Mouse (Mus musculus) stomach, embryonic 16.5 days (tissue): ENCODE measurements around the gene Ltb. TPM values are rescaled to one million over a fixed set of nuclear protein-coding genes. Genes with fewer than 3 reads are reported as not detected.

Source experiments
- ATAC-seq: fragments of 200-750 bp; cut with Nextera tagmentation; 2 replicates; pipeline ENCODE4 v1.8.0; 2017; ENCODE audit warnings: moderate number of reproducible peaks, moderate TSS enrichment; ENCODE audit not compliant: insufficient read depth, low FRiP score
- H3K27ac ChIP-seq: fragments of 300-500 bp; sonication (generic); 2 replicates; pipeline ENCODE4 v1.5.1; 2014; ENCODE audit warnings: low read length
- H3K27me3 ChIP-seq: fragments of 300-500 bp; sonication (generic); 2 replicates; pipeline ENCODE4 v1.6.1; 2014; ENCODE audit warnings: low read length, control low read depth, mixed read lengths; ENCODE audit not compliant: control insufficient read depth, insufficient read depth
- H3K36me3 ChIP-seq: fragments of 300-500 bp; sonication (generic); 2 replicates; pipeline ENCODE4 v1.6.1; 2014; ENCODE audit warnings: low read length; ENCODE audit not compliant: control insufficient read depth, insufficient read depth
- H3K4me1 ChIP-seq: fragments of 300-500 bp; sonication (generic); 2 replicates; pipeline ENCODE4 v1.6.1; 2014; ENCODE audit warnings: low read length, control low read depth, mixed read lengths; ENCODE audit not compliant: control insufficient read depth, insufficient read depth
- H3K4me2 ChIP-seq: fragments of 300-500 bp; sonication (generic); 2 replicates; pipeline ENCODE4 v1.6.1; 2014; ENCODE audit warnings: low read depth, low read length, mixed read lengths
- H3K4me3 ChIP-seq: fragments of 300-500 bp; sonication (generic); replicated peaks from 2 replicates; pipeline ENCODE4 v1.5.1; 2014; ENCODE audit warnings: mild to moderate bottlenecking, low read length
- H3K9ac ChIP-seq: fragments of 300-500 bp; sonication (generic); 2 replicates; pipeline ENCODE4 v1.6.1; 2014; ENCODE audit warnings: low read length
- H3K9me3 ChIP-seq: fragments of 300-500 bp; sonication (generic); replicated peaks from 2 replicates; pipeline ENCODE4 v1.6.1; 2016; ENCODE audit warnings: low read length, control low read depth; ENCODE audit not compliant: control insufficient read depth
- WGBS: fragments of 180-500 bp; shearing (Covaris S2); extraction: QIAGEN DNeasy Blood & Tissue Kit; methylation state at CpG from one replicate; pipeline ENCODE4 v1.1.7; 2014; 5-methylcytosine and 5-hydroxymethylcytosine counted together
- polyA plus RNA-seq: library from polyadenylated mRNA; unstranded; fragments of >200 nt; fragmentation: Nextera tagmentation; extraction: Ambion mirVana; gene quantifications from 2 replicates; pipeline ENCODE4 v1.2.1, GENCODE M21; 2015

Gene Ltb
- polyA plus RNA-seq, 1 experiment from 2014 or later = 2.0 TPM

GRCm38 (mm10) chr17:35235614-35236389 is 41.6 kb downstream of the Ltb start, which contains the start of gene Nfkbil1:
TSS of gene Nfkbil1 (minus strand) at chr17:35235792.
- Histone ChIP-seq H3K4me1 (peaks cover 37% of the 10 kb centered on the region), H3K4me2 (peak within 1 kb of the TSS; percentile 65), H3K9me3 (no peaks in the 10 kb centered on the region), H3K36me3 (no peaks in the 10 kb centered on the region), H3K27me3 (no peaks in the 10 kb centered on the region), H3K27ac (peak within 1 kb of the TSS; percentile 98), H3K9ac (peak within 1 kb of the TSS; percentile 91), H3K4me3 (peak within 1 kb of the TSS; percentile 65)
- peak; percentile 89 for ATAC-seq
- 0% methylated on average over 35 of the region's 35 CpGs for WGBS

GRCm38 (mm10) chr17:35236390-35236746 is 42.1 kb downstream of the Ltb start:
- Histone ChIP-seq H3K4me2 (peak overlapping the region; percentile 65), H3K4me1 (peaks cover 39% of the 10 kb centered on the region), H3K9ac (peak overlapping the region; percentile 91), H3K9me3 (no peaks in the 10 kb centered on the region), H3K27ac (peak overlapping the region; percentile 98), H3K36me3 (no peaks in the 10 kb centered on the region), H3K4me3 (peak overlapping the region; percentile 65), H3K27me3 (no peaks in the 10 kb centered on the region)
- peak; percentile 61 for ATAC-seq
- 1% methylated on average over 18 of the region's 18 CpGs for WGBS

- Histone ChIP-seq H3K4me1 (peaks cover 39% of the 10 kb centered on the region), H3K36me3 (no peaks in the 10 kb centered on the region), H3K9ac (no peak overlapping the region), H3K4me3 (no peak overlapping the region), H3K4me2 (no peak overlapping the region), H3K9me3 (no peaks in the 10 kb centered on the region), H3K27me3 (no peaks in the 10 kb centered on the region), H3K27ac (no peak overlapping the region)
- no peak for ATAC-seq
- 77% methylated on average over 9 of the region's 9 CpGs for WGBS
Measured at GRCm38 (mm10) chr17:35236996-35237395, 42.8 kb downstream of the Ltb start.

GRCm38 (mm10) chr17:35237504-35237903 is 43.3 kb downstream of the Ltb start:
- Histone ChIP-seq H3K4me3 (no peak overlapping the region), H3K9me3 (no peaks in the 10 kb centered on the region), H3K4me2 (no peak overlapping the region), H3K4me1 (peaks cover 34% of the 10 kb centered on the region), H3K27ac (no peak overlapping the region), H3K9ac (no peak overlapping the region), H3K27me3 (no peaks in the 10 kb centered on the region), H3K36me3 (no peaks in the 10 kb centered on the region)
- no peak for ATAC-seq
- WGBS = 87% methylated on average over 12 of the region's 12 CpGs

DNA sequence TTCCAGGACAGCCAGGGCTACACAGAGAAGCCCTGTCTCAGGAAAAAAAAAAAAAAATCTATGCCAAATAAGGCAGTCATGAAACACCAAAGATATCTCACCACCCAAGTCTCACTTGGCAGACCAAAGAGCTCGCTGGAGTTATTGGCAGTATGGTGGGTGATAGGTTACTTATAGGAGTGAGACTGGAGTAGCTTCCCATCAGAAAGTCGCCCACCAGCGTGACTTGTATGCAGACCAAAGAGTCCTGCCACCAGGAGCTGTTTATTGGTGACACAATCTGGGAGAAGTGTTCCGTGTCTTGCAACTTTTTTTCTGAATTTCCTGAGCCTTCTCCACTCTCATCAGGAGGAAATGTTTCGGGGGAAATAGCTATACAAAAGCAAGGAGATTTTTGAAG is 45.5 kb downstream of the Ltb start:
- Histone ChIP-seq H3K4me1 (peaks cover 28% of the 10 kb centered on the region), H3K9ac (no peak overlapping the region), H3K4me3 (no peak overlapping the region), H3K9me3 (no peaks in the 10 kb centered on the region), H3K36me3 (peaks cover 4% of the 10 kb centered on the region), H3K27me3 (no peaks in the 10 kb centered on the region), H3K4me2 (no peak overlapping the region), H3K27ac (no peak overlapping the region)
- WGBS = 77% methylated on average over 5 of the region's 5 CpGs
- ATAC-seq = no peak

DNA sequence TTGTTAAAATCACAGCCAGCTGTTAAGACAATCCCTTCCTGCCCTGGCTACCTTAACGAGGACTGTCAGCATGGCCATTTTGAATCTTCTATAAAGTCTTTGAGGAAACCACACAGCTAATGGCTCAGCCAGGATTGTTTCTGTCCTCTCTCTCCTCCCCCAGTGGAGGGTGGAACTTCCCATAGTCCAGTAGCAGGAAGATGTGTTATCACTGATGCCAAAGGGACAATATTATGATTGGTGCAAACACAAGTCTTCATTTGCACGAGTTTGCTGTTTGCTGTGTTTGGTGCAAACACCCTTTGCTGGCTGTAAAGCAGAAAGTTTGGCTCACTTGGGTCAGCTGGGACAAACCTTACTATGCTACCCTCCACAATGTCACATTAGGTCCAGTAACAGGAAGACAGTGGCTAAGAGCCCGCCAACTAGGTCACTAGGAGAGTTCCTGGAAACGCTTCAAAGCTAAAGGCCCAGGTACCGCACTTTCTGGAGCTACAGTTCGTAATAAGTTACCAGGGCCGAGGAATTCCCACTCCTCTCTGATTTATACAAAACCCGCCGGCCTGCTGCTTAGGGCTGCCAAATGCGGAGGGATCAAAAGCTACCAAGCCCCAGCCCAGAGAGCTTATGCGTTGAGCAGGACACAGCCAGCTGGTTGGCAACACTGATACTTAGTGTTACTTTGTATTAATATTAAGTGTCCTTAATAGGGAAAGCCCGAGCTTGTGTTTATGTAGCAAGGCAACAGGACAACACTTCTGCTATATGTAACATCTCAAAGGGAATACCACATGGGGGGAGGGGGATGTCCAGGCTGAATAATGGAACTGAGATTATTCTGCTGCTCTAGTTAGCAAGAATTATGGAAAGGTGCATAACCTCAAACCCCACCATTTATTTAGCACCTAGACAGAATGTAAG is 46.4 kb downstream of the Ltb start:
- 24% methylated on average over 12 of the region's 12 CpGs for WGBS
- Histone ChIP-seq H3K4me3 (peak overlapping the region; percentile 77), H3K9ac (peak overlapping the region; percentile 95), H3K4me2 (peak overlapping the region; percentile 68), H3K27me3 (no peaks in the 10 kb centered on the region), H3K36me3 (peaks cover 4% of the 10 kb centered on the region), H3K27ac (peak overlapping the region; percentile 99), H3K9me3 (no peaks in the 10 kb centered on the region), H3K4me1 (peaks cover 37% of the 10 kb centered on the region)
- ATAC-seq = no peak

GRCm38 (mm10) chr17:35241305-35242014 is 47.2 kb downstream of the Ltb start, which contains the start of gene Ddx39b:
TSS of gene Ddx39b (plus strand) at chr17:35241746.
- H3K36me3 ChIP-seq = peaks cover 12% of the 10 kb centered on the region
- H3K4me3 ChIP-seq = peak within 1 kb of the TSS; percentile 77
- peaks cover 38% of the 10 kb centered on the region for H3K4me1 ChIP-seq
- no peaks in the 10 kb centered on the region for H3K9me3 ChIP-seq
- ATAC-seq = peak; percentile 91
- H3K4me2 ChIP-seq = peak within 1 kb of the TSS; percentile 76
- no peaks in the 10 kb centered on the region for H3K27me3 ChIP-seq
- H3K9ac ChIP-seq = peak within 1 kb of the TSS; percentile 95
- under 1% methylated on average over 68 of the region's 69 CpGs for WGBS
- H3K27ac ChIP-seq = peak within 1 kb of the TSS; percentile 99

DNA sequence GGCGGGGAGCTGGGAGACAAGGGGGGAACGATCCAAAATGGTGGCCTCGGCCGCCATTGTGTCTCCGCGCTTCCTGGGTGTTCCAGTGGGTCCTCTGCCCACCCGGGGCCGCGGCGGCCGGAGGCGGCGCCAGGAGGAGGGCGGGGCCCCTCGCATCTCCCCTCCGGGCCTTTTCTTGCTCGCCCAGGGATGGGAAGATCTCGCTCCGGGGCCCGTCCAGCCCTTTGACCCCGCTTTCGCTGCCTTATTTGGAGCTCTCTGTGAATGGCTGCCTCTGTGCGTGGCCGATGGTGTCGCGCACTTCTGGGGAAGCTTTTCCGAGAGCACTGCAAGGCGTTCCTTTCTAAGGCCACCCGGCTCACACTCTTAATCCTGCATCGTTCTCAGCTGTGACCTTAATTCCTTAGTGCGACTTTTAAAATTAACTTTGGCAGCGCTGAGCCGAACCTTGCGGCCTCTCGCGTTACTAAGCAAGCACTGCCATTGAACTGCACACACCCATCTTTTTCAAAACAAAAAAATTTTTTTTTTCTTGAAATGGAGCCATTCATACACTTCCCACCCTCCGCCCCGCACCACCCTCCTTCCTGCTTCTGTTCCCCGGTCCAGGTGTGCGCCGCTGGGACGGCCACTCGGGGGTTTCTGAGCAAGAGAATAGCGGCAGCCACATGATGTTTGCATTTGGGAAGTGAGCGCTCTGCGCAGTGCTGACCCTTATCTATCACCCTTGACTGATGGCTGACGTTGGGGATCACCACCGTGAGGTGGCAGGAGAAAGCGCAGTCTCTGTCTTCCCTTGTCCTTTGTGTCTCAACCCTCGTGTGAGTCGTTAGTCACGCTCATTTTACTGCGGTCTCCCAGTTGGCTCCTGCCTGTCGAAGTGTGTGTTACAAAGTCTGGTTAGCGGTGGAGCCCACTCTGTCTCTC is 48.0 kb downstream of the Ltb start:
- H3K27me3 ChIP-seq = no peaks in the 10 kb centered on the region
- H3K36me3 ChIP-seq = peaks cover 20% of the 10 kb centered on the region
- peak overlapping the region; percentile 76 for H3K4me2 ChIP-seq
- peak overlapping the region; percentile 95 for H3K9ac ChIP-seq
- no peaks in the 10 kb centered on the region for H3K9me3 ChIP-seq
- H3K27ac ChIP-seq = peak overlapping the region; percentile 99
- WGBS = under 1% methylated on average over 54 of the region's 55 CpGs
- peaks cover 36% of the 10 kb centered on the region for H3K4me1 ChIP-seq
- peak overlapping the region; percentile 77 for H3K4me3 ChIP-seq
- ATAC-seq = peak; percentile 54
